Mouse (Mus musculus): Measurements from ENCODE around the gene Rbm38. TPM values are rescaled to one million over a fixed set of nuclear protein-coding genes. Genes with fewer than 3 reads are reported as not detected.
A peak's percentile ranks its signal among the peaks of the same experiment; 100 is the strongest.

Rbm38 gene
- polyA plus RNA-seq, 1 experiment from 2014 or later = 69.4 TPM

DNA sequence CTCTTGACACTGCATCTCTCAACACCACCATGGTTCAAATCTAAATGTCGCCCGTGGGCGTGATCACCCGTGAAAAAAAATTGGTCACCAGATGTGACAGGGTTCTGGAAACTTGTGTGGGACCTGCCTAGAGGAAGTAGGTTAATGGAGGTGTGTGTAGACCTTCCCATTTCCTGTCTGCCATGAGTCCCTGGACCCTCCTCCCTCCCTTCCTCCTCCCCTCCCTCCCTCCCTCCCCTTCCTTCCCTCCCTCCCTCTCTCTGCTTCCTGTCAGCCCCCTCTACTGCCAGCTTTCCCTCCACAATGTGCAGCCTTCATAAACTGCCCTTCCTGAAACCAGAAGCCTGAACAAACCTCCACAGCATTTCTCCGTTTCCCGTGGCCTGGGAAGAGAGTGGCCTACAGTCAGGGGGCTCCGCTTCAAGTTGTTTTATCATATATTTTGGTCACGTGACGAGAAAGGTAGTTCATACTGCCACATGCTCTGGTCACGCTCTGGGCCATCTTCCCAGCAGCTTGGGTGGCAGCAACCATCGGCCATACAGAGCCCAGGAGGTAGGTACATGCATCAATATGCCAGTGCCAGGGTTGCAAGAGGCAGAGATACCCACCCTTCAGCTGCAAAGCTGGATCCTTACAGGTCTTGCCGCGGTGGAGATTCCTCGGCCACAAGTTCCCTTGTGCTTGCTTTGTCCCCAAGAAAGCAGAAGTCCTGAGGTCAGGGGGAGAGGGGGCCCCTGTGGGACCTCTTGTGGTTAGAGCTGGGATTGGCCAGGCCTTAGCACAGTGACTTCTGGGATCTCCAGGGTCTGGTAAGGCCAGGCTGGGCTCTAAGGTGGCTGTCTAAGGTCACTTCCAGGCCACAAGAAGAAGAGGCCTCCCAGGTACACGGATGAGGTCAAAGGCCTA is 41.4 kb downstream of the Rbm38 start:
- DNase-seq (ENCODE audit: low spot score) (no peak), ATAC-seq (ENCODE audit: insufficient number of reproducible peaks, low FRiP score, low TSS enrichment, low read depth) (no peak)
- WGBS = 72% methylated on average over 15 of the region's 15 CpGs
- no peak overlapping the region for H3K4me3 ChIP-seq (ENCODE audit: low read depth, low read length)
- no peaks in the 10 kb centered on the region for H3K9me3 ChIP-seq (ENCODE audit: control insufficient read depth, low read length)
- no peak overlapping the region for H3K4me2 ChIP-seq (ENCODE audit: low read depth, severe bottlenecking)
- peak overlapping the region; percentile 45; the same call in 1 of the 2 replicates for H3K27ac ChIP-seq (replicated peaks; ENCODE audit: low read depth, low read length)
- no peaks in the 10 kb centered on the region for H3K36me3 ChIP-seq (ENCODE audit: control insufficient read depth, insufficient read depth, low read length)
- peaks cover 12% of the 10 kb centered on the region for H3K4me1 ChIP-seq (ENCODE audit: control insufficient read depth, insufficient read depth, low read length)
- H3K27me3 ChIP-seq (ENCODE audit: control insufficient read depth, insufficient read depth, low read length) = no peaks in the 10 kb centered on the region
- H3K9ac ChIP-seq (ENCODE audit: low read length) = no peak overlapping the region

DNA sequence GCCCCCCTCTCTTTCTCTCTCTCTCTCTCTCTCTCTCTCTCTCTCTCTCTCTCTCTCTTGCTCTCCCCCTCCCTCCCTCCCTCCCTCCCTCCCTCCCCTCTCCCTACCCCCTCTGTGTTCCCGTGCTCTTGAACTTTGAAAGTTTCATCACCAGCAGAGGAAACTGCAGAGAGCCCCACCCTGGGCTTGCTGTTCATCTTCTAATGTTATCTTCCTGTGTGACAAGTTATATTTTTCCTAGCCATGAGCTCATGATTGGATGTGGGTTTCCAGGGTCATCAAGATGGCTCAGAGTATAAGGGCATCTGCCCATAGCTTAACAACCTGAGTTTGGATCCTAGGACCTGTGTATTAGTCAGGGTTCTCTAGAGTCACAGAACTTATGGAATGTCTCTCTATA is 42.9 kb downstream of the Rbm38 start:
- Histone ChIP-seq H3K9ac (ENCODE audit: low read length) (no peak overlapping the region), H3K4me2 (ENCODE audit: low read depth, severe bottlenecking) (no peak overlapping the region), H3K27ac (replicated peaks; ENCODE audit: low read depth, low read length) (no peak overlapping the region), H3K4me1 (ENCODE audit: control insufficient read depth, insufficient read depth, low read length) (peaks cover 12% of the 10 kb centered on the region), H3K9me3 (ENCODE audit: control insufficient read depth, low read length) (no peaks in the 10 kb centered on the region), H3K27me3 (ENCODE audit: control insufficient read depth, insufficient read depth, low read length) (no peaks in the 10 kb centered on the region), H3K4me3 (ENCODE audit: low read depth, low read length) (no peak overlapping the region), H3K36me3 (ENCODE audit: control insufficient read depth, insufficient read depth, low read length) (no peaks in the 10 kb centered on the region)
- no peak for ATAC-seq (ENCODE audit: insufficient number of reproducible peaks, low FRiP score, low TSS enrichment, low read depth)
- WGBS = 60% methylated on average over 1 of the region's 1 CpGs
- no peak for DNase-seq (ENCODE audit: low spot score)

DNA sequence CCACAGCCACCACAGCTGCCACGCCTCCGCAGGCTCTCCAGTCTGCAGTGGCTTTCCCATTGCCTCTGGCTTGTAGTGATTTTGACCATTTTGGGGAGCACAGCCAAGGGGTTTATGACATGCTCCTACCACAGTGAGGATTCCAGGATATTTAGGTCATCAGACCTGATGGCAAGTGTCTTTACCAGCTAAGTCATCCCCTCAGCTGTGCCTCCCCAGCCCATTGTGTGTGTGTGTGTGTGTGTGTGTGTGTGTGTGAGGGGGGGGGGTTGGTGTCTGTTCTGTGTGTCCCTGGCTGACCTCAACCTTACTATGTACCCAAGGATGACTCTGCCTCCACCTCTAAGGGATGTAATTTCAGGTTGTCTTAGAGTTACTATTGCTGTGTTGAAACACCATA is 44.6 kb downstream of the Rbm38 start:
- Histone ChIP-seq H3K27me3 (ENCODE audit: control insufficient read depth, insufficient read depth, low read length) (no peaks in the 10 kb centered on the region), H3K9ac (ENCODE audit: low read length) (no peak overlapping the region), H3K4me3 (ENCODE audit: low read depth, low read length) (no peak overlapping the region), H3K27ac (replicated peaks; ENCODE audit: low read depth, low read length) (no peak overlapping the region), H3K4me2 (ENCODE audit: low read depth, severe bottlenecking) (no peak overlapping the region), H3K9me3 (ENCODE audit: control insufficient read depth, low read length) (no peaks in the 10 kb centered on the region), H3K36me3 (ENCODE audit: control insufficient read depth, insufficient read depth, low read length) (no peaks in the 10 kb centered on the region), H3K4me1 (ENCODE audit: control insufficient read depth, insufficient read depth, low read length) (peaks cover 12% of the 10 kb centered on the region)
- no peak for DNase-seq (ENCODE audit: low spot score)
- 92% methylated on average over 2 of the region's 2 CpGs for WGBS
- no peak for ATAC-seq (ENCODE audit: insufficient number of reproducible peaks, low FRiP score, low TSS enrichment, low read depth)

- no peak overlapping the region for H3K4me3 ChIP-seq (ENCODE audit: low read depth, low read length)
- no peak for ATAC-seq (ENCODE audit: insufficient number of reproducible peaks, low FRiP score, low TSS enrichment, low read depth)
- WGBS = 89% methylated on average over 7 of the region's 7 CpGs
These were observed 52.6 kb downstream of the Rbm38 start for GRCm38 (mm10) chr2:173072948-173073347.

GRCm38 (mm10) chr2:173073666-173074065 is 53.4 kb downstream of the Rbm38 start:
- H3K36me3 ChIP-seq (ENCODE audit: control insufficient read depth, insufficient read depth, low read length) = no peaks in the 10 kb centered on the region
- DNase-seq (ENCODE audit: low spot score) = no peak

More at GRCm38 (mm10) chr2:173072948-173073347, 52.6 kb downstream of the Rbm38 start:
- H3K27ac ChIP-seq (replicated peaks; ENCODE audit: low read depth, low read length) = no peak overlapping the region
- no peak for DNase-seq (ENCODE audit: low spot score)
- no peak overlapping the region for H3K9ac ChIP-seq (ENCODE audit: low read length)
- no peaks in the 10 kb centered on the region for H3K36me3 ChIP-seq (ENCODE audit: control insufficient read depth, insufficient read depth, low read length)
- no peaks in the 10 kb centered on the region for H3K4me1 ChIP-seq (ENCODE audit: control insufficient read depth, insufficient read depth, low read length)
- no peak overlapping the region for H3K4me2 ChIP-seq (ENCODE audit: low read depth, severe bottlenecking)
- no peaks in the 10 kb centered on the region for H3K27me3 ChIP-seq (ENCODE audit: control insufficient read depth, insufficient read depth, low read length)
- no peaks in the 10 kb centered on the region for H3K9me3 ChIP-seq (ENCODE audit: control insufficient read depth, low read length)

DNA sequence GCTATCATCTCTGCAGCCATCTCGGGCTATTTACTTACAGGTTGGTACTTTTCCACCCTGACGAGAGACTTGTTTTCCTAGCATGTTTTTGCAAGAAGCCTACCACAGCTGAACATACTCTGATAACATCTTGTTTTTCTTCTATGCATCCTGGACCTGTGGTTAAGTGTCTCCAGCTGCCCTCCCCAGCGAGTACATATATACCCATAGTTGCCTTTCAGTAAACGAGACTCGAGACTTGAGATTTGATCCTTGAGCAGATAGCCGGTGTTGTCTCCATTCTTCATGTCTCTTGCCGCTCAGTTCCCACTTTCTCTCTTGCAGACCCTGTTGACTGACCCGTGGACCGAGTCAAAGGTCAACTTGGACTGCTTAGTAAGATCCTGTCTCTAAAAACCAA is 56.6 kb downstream of the Rbm38 start:
- Histone ChIP-seq H3K36me3 (ENCODE audit: control insufficient read depth, insufficient read depth, low read length) (no peaks in the 10 kb centered on the region), H3K4me3 (ENCODE audit: low read depth, low read length) (no peak overlapping the region), H3K27me3 (ENCODE audit: control insufficient read depth, insufficient read depth, low read length) (no peaks in the 10 kb centered on the region), H3K9me3 (ENCODE audit: control insufficient read depth, low read length) (no peaks in the 10 kb centered on the region), H3K4me2 (ENCODE audit: low read depth, severe bottlenecking) (no peak overlapping the region), H3K27ac (replicated peaks; ENCODE audit: low read depth, low read length) (no peak overlapping the region), H3K9ac (ENCODE audit: low read length) (no peak overlapping the region), H3K4me1 (ENCODE audit: control insufficient read depth, insufficient read depth, low read length) (no peaks in the 10 kb centered on the region)
- 87% methylated on average over 9 of the region's 9 CpGs for WGBS
- DNase-seq (ENCODE audit: low spot score) (no peak), ATAC-seq (ENCODE audit: insufficient number of reproducible peaks, low FRiP score, low TSS enrichment, low read depth) (no peak)

More at GRCm38 (mm10) chr2:173073666-173074065, 53.4 kb downstream of the Rbm38 start:
- Histone ChIP-seq H3K9me3 (ENCODE audit: control insufficient read depth, low read length) (no peaks in the 10 kb centered on the region), H3K4me3 (ENCODE audit: low read depth, low read length) (no peak overlapping the region), H3K4me2 (ENCODE audit: low read depth, severe bottlenecking) (no peak overlapping the region), H3K4me1 (ENCODE audit: control insufficient read depth, insufficient read depth, low read length) (no peaks in the 10 kb centered on the region), H3K27ac (replicated peaks; ENCODE audit: low read depth, low read length) (no peak overlapping the region), H3K27me3 (ENCODE audit: control insufficient read depth, insufficient read depth, low read length) (no peaks in the 10 kb centered on the region), H3K9ac (ENCODE audit: low read length) (no peak overlapping the region)
- ATAC-seq (ENCODE audit: insufficient number of reproducible peaks, low FRiP score, low TSS enrichment, low read depth) = no peak
- WGBS = 81% methylated on average over 5 of the region's 5 CpGs

DNA sequence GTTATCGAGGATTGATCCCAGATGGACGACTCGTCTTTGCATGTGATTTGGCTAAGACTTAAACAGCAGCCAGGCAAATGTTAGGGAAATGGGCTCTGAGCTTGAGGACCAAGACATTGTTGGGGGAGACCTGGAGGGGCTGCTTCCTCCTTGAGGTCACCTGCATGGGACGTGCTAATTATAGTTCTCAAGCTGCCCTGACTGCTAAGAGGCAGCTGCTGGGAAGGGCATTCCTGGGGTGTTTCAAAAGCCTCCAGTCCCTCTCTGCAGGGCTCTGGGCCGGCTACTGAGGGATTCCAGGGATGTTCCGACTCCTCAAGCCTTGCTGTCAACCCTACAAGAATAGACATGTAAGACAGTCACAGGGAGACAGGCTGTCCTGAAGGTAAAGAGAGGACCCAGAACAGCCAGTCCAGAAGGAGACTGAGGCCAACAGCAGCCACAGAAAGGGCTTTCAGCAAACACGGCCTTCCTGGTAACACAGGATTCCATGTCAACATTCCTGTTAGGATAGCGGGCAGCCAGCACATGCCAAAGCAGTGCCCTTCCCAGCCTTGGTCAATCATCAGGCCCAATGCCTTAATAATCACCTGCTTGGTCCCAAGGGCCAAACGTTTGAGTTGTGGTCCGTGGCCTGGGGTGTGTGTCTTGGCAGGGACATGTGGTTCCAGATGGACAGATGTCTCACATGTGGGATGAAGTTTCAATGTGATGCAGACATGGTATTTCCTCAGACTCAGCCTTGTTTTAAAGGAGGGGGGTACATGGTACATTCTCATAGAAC is 59.7 kb downstream of the Rbm38 start:
- Histone ChIP-seq H3K4me3 (ENCODE audit: low read depth, low read length) (no peak overlapping the region), H3K9me3 (ENCODE audit: control insufficient read depth, low read length) (no peaks in the 10 kb centered on the region), H3K9ac (ENCODE audit: low read length) (no peak overlapping the region), H3K4me1 (ENCODE audit: control insufficient read depth, insufficient read depth, low read length) (no peaks in the 10 kb centered on the region), H3K27me3 (ENCODE audit: control insufficient read depth, insufficient read depth, low read length) (no peaks in the 10 kb centered on the region), H3K36me3 (ENCODE audit: control insufficient read depth, insufficient read depth, low read length) (no peaks in the 10 kb centered on the region), H3K27ac (replicated peaks; ENCODE audit: low read depth, low read length) (no peak overlapping the region), H3K4me2 (ENCODE audit: low read depth, severe bottlenecking) (no peak overlapping the region)
- DNase-seq (ENCODE audit: low spot score) = no peak
- no peak for ATAC-seq (ENCODE audit: insufficient number of reproducible peaks, low FRiP score, low TSS enrichment, low read depth)
- 56% methylated on average over 10 of the region's 10 CpGs for WGBS

DNA sequence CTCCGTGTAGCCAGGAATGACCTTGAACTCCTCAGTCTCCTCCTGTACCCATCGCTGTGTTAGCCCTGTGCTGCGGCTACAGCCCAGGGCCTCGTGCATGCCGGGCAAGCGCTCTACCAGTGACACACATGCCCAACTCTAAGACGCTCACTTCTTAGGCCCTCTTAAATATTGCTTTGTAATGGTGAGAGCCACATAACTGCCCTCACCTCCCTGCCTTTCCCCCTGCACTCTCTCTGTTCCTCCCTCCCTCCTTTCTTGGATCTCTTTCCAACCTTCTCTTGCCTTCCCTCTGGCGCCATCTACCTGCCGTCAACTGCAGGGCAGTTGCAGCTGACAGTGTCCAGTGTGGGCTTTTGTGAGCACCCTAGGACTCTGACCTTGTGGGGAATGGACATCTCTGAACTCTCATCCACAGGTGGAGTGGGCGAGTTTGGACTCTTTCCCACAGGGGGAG is 60.5 kb downstream of the Rbm38 start:
- H3K4me3 ChIP-seq (ENCODE audit: low read depth, low read length) = no peak overlapping the region
- DNase-seq (ENCODE audit: low spot score) = peak; percentile 88
- no peaks in the 10 kb centered on the region for H3K4me1 ChIP-seq (ENCODE audit: control insufficient read depth, insufficient read depth, low read length)
- peak; percentile 45 for ATAC-seq (ENCODE audit: insufficient number of reproducible peaks, low FRiP score, low TSS enrichment, low read depth)
- no peaks in the 10 kb centered on the region for H3K36me3 ChIP-seq (ENCODE audit: control insufficient read depth, insufficient read depth, low read length)
- H3K27me3 ChIP-seq (ENCODE audit: control insufficient read depth, insufficient read depth, low read length) = no peaks in the 10 kb centered on the region
- no peaks in the 10 kb centered on the region for H3K9me3 ChIP-seq (ENCODE audit: control insufficient read depth, low read length)
- H3K27ac ChIP-seq (replicated peaks; ENCODE audit: low read depth, low read length) = no peak overlapping the region
- H3K4me2 ChIP-seq (ENCODE audit: low read depth, severe bottlenecking) = no peak overlapping the region
- H3K9ac ChIP-seq (ENCODE audit: low read length) = no peak overlapping the region
- 30% methylated on average over 10 of the region's 10 CpGs for WGBS

Measured in limb, embryonic 11.5 days (tissue).